Mouse (Mus musculus) megakaryocyte, embryonic 14.5 days (primary cell): Measurements from ENCODE around the gene Usp39. TPM values are rescaled to one million over a fixed set of nuclear protein-coding genes. Genes with fewer than 3 reads are reported as not detected.

Source experiments
- H3K27me3 ChIP-seq: replicated peaks from 2 replicates; pipeline ENCODE3; 2012; ENCODE audit warnings: inconsistent platforms
- H3K36me3 ChIP-seq: replicated peaks from 2 replicates; pipeline ENCODE3; 2012; ENCODE audit warnings: low read length, inconsistent platforms, mixed read lengths
- H3K4me1 ChIP-seq: 2 replicates; pipeline ENCODE4 v1.6.1; 2012; ENCODE audit warnings: inconsistent platforms
- H3K4me3 ChIP-seq: replicated peaks from 2 replicates; pipeline ENCODE3; 2012; ENCODE audit warnings: moderate library complexity, mild to moderate bottlenecking, inconsistent platforms
- H3K9me3 ChIP-seq: 2 replicates; pipeline ENCODE4 v1.6.1; 2012; ENCODE audit warnings: inconsistent platforms
- FLI1 ChIP-seq: IDR thresholded peaks from 2 replicates; pipeline ENCODE4 v1.6.1; 2012; ENCODE audit warnings: low read length, inconsistent platforms, mixed read lengths
- GATA1 ChIP-seq: IDR thresholded peaks from 3 replicates; pipeline ENCODE4 v1.6.1; 2012; ENCODE audit warnings: mixed read lengths, low read length, inconsistent platforms, borderline replicate concordance
- polyA plus RNA-seq: library from polyadenylated mRNA; stranded (reverse); fragments of >175 nt; gene quantifications from 2 replicates; pipeline ENCODE4 v1.2.3, GENCODE M21; 2012; ENCODE audit warnings: low replicate concordance; ENCODE audit not compliant: insufficient read depth

The Usp39 gene
- 6.4 and 27.8 TPM in 2 replicates for polyA plus RNA-seq

GRCm38 (mm10) chr6:72345074-72345567 lies at the start of gene Usp39:
Gene Usp39 (minus strand): TSS chr6:72345184.
- peaks cover 46% of the 10 kb centered on the region for H3K36me3 ChIP-seq
- TF ChIP-seq GATA1 (no peak), FLI1 (no peak)
- peak within 1 kb of the TSS; percentile 97 for H3K4me3 ChIP-seq
- H3K4me1 ChIP-seq, result peaks cover 72% of the 10 kb centered on the region
- H3K9me3 ChIP-seq, result no peaks in the 10 kb centered on the region
- H3K27me3 ChIP-seq, result no peaks in the 10 kb centered on the region

- Histone ChIP-seq H3K27me3 (no peaks in the 10 kb centered on the region), H3K9me3 (no peaks in the 10 kb centered on the region), H3K36me3 (peaks cover 61% of the 10 kb centered on the region), H3K4me1 (peaks cover 83% of the 10 kb centered on the region), H3K4me3 (peak overlapping the region; percentile 80)
- no peak for TF ChIP-seq FLI1
- no peak for TF ChIP-seq GATA1
These were observed 47.4 kb upstream of the Usp39 start for GRCm38 (mm10) chr6:72392341-72392740.

- Histone ChIP-seq H3K36me3 (peaks cover 63% of the 10 kb centered on the region), H3K9me3 (no peaks in the 10 kb centered on the region), H3K4me3 (peak overlapping the region; percentile 95), H3K27me3 (no peaks in the 10 kb centered on the region), H3K4me1 (peaks cover 79% of the 10 kb centered on the region)
- no peak for TF ChIP-seq FLI1
- TF ChIP-seq GATA1, result no peak
These were observed 46.0 kb upstream of the Usp39 start for GRCm38 (mm10) chr6:72390795-72391521.

- no peaks in the 10 kb centered on the region for H3K9me3 ChIP-seq
- peaks cover 76% of the 10 kb centered on the region for H3K4me1 ChIP-seq
- H3K4me3 ChIP-seq, result peak within 1 kb of the TSS; percentile 95
- TF ChIP-seq GATA1 (no peak), FLI1 (no peak)
- H3K36me3 ChIP-seq, result peaks cover 63% of the 10 kb centered on the region
- no peaks in the 10 kb centered on the region for H3K27me3 ChIP-seq
These were observed 45.2 kb upstream of the Usp39 start, which contains the start of gene Vamp8 for GRCm38 (mm10) chr6:72389941-72390771. Gene Vamp8 (minus strand): TSS chr6:72390703.

GRCm38 (mm10) chr6:72389471-72389940 lies 44.5 kb upstream of the Usp39 start:
- Histone ChIP-seq H3K36me3 (peaks cover 63% of the 10 kb centered on the region), H3K4me3 (peak overlapping the region; percentile 95), H3K27me3 (no peaks in the 10 kb centered on the region), H3K4me1 (peaks cover 73% of the 10 kb centered on the region), H3K9me3 (no peaks in the 10 kb centered on the region)
- TF ChIP-seq FLI1, result no peak
- TF ChIP-seq GATA1, result no peak; the same call in 2 of the 3 replicates

GRCm38 (mm10) chr6:72388791-72389329 lies 43.9 kb upstream of the Usp39 start:
- no peaks in the 10 kb centered on the region for H3K27me3 ChIP-seq
- peaks cover 71% of the 10 kb centered on the region for H3K4me1 ChIP-seq
- peaks cover 63% of the 10 kb centered on the region for H3K36me3 ChIP-seq
- peak overlapping the region; percentile 95 for H3K4me3 ChIP-seq
- H3K9me3 ChIP-seq, result no peaks in the 10 kb centered on the region
- TF ChIP-seq FLI1 (no peak), GATA1 (no peak)

- Histone ChIP-seq H3K4me1 (peaks cover 71% of the 10 kb centered on the region), H3K4me3 (peak overlapping the region; percentile 95), H3K9me3 (no peaks in the 10 kb centered on the region), H3K27me3 (no peaks in the 10 kb centered on the region), H3K36me3 (peaks cover 66% of the 10 kb centered on the region)
- TF ChIP-seq GATA1 (no peak), FLI1 (no peak)
These were observed 43.3 kb upstream of the Usp39 start for GRCm38 (mm10) chr6:72388266-72388665.

GRCm38 (mm10) chr6:72387816-72388215 lies 42.8 kb upstream of the Usp39 start:
- Histone ChIP-seq H3K9me3 (no peaks in the 10 kb centered on the region), H3K4me1 (peaks cover 71% of the 10 kb centered on the region), H3K27me3 (no peaks in the 10 kb centered on the region), H3K36me3 (peaks cover 64% of the 10 kb centered on the region), H3K4me3 (peak overlapping the region; percentile 95)
- TF ChIP-seq GATA1 (no peak), FLI1 (no peak)

GRCm38 (mm10) chr6:72386561-72386960 lies 41.6 kb upstream of the Usp39 start:
- Histone ChIP-seq H3K27me3 (no peaks in the 10 kb centered on the region), H3K9me3 (no peaks in the 10 kb centered on the region), H3K4me1 (peaks cover 73% of the 10 kb centered on the region), H3K36me3 (peaks cover 57% of the 10 kb centered on the region), H3K4me3 (no peak overlapping the region)
- TF ChIP-seq FLI1, result no peak
